Mouse (Mus musculus): ENCODE results near the gene D2hgdh.

GRCm38 (mm10) chr1:93776686-93777085, 48.0 kb upstream of the D2hgdh start:
- TF ChIP-seq UBTF (IDR thresholded peaks at IDR 0.05; ENCODE audit: borderline replicate concordance, insufficient read depth, low read depth, low read length) (no peak), ZC3H11A (IDR thresholded peaks at IDR 0.05; ENCODE audit: low read depth, low read length) (no peak), RAD21 (IDR thresholded peaks at IDR 0.05; ENCODE audit: low read depth, low read length) (no peak), TCF12 (IDR thresholded peaks at IDR 0.05; ENCODE audit: low read depth, low read length) (no peak)

All from MEL (cell line).